Mouse (Mus musculus) cerebellum, adult 9-10 months (tissue): ENCODE measurements around the gene Trim62.

Source experiments
- DNase-seq: peaks from one replicate; pipeline ENCODE4 v3.0.0; 2022

The Trim62 gene

DNA sequence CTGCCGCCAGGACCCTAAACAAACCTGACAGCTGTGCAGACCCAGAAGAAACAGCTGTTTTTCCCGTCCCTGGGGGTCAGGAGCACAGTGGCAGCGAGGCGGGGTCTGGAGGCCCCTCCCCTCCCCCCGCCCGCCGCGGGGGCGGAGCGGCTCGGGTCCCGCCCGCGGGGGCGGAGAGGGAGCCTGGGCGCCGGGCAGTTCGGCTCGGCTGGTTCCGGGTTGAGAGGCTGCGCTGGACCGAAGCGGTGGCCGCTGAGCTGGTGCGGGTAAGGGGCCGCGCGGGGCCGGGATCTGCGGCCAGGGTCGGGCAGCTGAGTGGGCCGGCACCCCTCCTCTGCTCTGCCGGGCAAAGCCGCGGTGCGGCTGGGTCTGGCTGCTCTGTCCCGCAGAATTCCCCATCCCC is at the start of gene Trim62:
Trim62 (plus strand) TSS at position 202 of the 403 bp plus-strand sequence.
- peak; percentile 84 for DNase-seq

DNA sequence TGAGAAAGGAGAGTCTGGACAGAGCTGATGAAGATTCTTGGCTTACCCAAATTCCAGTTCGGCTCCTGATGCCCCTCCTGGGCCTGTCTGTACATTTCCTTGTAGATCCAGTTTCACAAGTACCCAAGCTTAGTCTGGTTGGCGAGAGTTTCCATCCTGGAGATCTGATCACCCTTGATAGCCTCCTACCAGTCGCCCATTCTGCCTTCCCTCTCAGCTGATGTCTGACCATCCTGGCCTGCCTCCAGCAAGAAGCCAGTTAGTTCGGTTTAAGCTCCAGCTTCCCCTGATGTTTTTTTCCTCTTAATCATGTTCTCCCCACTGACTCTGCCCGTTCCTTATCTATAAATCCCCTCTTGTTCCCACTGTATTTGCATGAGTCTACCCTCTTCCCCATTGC is 45.2 kb upstream of the Trim62 start:
- DNase-seq: no peak

DNA sequence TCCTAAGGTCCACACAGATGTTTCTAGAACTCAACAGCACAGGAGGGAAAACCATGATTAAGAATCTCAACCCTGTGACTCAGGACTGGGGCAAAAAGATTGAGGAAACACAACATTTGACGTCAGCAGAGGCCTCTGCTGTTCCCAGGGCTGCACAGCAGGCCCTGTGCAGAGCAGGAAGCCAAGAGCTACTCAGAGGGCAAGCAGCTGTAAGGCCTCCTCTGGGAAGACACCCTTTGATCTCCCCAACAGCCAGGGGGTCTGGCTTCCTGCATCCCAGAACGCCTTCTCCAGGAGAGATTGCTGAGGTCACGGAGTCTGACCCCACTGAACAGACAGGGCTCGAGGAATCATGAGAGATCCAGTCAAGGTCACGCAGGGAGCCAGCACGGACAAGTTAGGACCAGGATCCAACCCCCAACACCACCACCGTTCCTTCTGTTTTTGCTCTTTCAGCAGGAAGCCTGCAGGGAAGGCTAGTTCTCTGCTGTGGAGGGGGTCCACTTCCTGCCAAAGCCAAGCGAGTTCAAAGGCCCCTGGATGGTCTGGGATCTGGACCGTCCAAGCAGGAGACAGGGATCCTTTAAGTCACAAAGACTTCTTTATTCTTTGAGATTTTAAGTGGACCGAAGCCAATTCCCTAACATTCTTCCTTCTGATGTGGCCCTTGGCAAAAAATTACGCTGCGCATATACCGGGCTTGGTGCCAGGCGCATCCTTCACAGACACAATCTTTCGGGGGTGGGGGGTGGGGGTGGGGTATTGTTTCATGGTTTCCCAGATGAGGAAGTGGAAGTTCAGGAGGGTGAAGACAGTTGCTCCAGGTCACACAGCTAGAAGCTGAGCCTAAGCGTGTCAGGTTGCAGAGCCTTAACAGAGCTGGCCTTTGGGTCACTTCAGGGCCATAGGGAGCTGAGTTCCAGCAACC is 43.3 kb upstream of the Trim62 start:
- DNase-seq: no peak

DNA sequence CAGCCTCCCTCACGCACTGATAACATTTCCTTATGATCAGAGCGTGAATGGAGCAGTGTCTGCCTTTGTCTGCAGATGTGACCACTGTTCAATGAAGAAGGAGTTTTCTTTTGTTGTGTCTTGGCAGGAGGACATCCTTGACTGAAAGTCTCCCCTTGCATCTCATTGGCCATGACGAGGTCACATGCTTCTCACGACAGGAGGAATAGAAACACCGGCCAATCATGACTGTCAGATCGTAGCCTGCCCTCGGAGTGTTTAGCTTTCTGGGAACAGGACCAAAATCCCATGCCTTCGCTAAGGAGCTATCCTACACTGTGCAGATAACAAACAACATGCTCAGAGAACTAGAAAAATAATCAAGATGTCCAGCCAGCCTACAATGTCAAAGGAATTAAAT is 42.1 kb upstream of the Trim62 start:
- DNase-seq: no peak

DNA sequence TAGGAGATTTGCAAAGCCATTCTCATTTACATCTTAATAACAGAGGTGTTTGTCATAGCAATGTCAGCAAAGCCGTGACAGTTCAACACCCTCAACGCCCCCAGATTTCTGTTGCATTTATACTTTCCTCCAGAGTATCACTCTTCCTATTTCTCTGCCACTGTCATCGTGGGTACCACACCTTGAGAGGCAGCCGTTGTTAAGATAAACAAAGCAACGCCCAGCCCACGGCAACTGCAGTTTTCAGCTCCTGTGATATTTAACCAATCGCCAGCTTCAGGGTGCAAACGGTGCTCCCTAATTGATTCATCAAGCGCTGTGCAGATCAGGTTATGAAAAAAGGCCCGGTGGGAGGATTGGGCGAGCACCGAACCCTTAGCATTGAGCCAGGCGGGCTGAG is 38.8 kb upstream of the Trim62 start:
- no peak for DNase-seq

DNA sequence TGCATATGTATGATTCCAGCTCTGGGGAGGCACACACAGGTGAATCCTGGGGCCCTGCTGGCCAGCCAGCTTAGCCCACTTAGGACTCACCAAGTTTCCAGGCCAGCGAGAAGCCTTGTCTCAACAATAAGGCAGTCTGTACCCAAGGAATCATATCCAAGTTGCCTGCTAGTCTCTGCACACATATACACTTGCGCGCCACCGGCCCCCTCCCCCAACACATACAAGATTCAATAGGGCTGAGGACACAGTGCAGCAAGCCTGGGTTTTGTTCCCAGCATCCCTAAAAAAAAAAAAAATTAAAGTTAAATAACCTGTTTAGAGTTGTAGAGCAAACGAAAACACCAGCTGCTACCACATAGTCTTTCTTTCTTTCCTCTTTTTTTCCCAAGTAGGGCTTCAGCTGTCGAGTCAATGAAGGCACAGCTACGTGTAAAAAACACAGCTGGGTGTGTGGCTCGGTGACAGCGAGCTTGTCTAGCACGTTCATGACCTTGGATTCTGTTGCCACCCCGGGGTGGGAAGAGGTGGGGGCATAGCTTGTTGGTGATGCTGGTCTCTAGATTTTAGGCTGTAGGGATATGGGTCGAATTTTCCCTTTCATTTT is 37.9 kb upstream of the Trim62 start:
- no peak for DNase-seq

DNA sequence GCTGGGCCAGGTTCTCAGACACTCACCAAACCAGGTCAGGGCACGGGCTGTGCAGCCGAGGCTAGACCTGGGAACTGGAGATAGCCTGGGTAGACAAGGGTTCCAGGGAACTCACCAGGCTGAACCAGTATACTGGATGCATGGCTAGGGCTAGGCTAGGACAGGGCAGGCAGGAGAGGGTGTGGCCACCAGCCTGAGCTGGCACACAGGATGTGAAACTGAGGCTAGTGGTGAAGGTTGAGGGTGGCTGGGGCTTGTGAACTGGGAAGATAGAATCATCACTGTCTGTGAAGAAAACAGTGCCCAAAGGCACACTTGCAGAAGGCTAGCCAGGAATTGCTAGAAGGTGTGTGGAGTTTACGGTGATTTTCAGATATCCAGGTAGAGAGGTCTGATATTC is 34.4 kb upstream of the Trim62 start:
- no peak for DNase-seq

DNA sequence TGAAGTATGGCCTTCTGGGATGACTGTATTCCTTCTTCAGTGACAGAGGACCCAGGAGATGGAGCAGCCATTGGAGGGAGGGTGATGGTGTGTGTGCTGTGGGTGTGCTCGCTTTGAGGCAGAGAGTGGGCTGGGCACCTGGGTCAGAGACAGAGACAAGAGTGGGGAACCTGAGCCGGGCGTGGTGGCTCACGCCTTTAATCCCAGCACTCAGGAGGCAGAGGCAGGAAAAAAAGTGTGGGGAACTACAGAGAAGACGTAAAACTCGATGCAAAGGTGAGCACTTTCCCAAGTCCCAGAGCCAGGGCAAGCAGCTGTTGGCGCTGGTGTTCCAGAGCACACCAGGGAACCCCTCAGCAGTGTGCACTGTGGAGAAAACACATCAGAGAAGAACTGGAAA is 33.7 kb upstream of the Trim62 start:
- no peak for DNase-seq

DNA sequence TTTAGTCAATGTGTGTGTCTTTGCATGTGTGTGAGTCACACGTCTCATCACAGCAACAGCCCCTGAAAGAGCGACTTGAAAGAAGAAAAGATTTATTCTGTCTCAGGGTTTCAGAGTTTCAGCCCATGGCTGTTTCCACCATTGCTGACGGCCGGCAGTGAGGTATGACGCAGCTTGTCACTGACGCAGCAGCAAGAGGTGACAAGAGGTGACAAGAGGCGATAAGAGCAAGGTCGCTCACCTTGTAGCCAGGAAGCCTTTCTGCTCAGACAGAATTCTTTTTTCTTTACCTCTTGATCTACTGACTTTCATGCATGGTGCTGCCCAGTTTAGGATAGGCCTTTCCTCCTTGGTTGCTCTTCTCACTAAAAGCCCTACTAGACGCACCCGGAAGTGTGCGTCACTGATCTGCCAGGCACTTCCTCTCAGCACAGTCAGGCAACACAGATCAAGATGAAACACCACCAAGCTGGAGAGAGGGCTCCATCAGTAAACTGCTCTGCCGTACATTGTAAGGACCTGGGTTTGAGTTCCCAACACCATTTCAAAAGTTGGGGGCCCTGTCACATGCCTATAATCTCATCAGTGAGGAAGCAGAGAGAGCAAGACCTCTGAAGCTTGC is 31.0 kb upstream of the Trim62 start:
- no peak for DNase-seq

DNA sequence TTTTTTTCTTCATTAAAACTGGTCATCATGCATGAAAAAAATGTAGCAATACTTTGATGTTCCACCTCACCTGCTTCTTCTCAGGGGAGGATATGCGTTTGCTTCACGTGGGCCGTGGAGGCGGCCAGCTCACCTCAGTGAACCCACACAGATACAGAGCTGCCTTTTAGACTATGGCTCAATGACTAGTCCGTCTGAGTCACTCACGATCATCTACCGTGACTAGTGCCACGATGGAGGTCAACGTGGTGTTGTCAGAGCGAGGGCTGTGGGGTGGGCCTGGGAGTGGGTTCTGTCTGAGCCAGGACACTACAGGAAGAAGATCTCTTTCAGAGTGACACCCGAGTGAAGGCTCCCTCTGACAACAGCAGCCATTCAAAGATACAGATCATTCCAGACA is 30.3 kb upstream of the Trim62 start:
- no peak for DNase-seq

DNA sequence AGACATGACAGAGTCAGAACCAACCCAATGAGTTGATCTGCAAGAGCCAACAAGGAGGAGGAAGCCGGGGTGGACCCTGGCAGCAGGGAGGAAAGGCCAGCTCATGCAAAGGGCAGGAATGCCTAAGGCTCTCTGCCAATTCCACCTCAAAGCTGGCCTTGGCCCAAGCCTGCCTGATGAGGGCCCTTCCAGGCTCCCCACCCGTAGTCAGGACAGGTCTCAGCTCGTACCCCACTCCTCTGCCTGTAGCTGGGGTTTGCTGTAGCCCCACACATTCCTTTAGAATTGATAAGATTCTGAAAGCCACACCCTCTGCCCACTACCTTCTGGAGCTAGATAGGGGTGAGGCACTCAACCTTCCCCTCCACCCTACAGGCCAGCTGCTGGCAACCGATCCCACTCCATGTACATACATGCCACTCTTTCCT is 27.8 kb upstream of the Trim62 start:
- no peak for DNase-seq

DNA sequence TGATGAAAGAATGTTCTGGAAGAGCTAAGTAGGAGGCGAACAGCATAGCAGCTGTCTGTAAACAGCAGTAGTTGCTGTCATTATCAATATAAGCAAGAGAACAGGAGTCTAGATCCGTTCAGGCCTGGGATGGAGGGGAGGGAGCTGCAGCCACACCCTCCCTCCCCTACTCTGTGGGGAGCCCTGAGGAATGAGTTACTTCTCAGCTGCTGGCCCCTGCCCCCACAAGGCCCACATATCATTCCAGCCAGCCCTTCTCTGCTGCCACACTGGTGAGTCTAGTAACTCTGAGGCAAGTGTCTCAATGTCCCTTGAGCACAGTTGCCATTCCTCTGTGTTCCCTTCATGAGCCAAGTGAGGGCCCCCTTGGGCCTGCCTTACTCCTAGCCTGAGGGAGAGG is 26.2 kb upstream of the Trim62 start:
- no peak for DNase-seq

DNA sequence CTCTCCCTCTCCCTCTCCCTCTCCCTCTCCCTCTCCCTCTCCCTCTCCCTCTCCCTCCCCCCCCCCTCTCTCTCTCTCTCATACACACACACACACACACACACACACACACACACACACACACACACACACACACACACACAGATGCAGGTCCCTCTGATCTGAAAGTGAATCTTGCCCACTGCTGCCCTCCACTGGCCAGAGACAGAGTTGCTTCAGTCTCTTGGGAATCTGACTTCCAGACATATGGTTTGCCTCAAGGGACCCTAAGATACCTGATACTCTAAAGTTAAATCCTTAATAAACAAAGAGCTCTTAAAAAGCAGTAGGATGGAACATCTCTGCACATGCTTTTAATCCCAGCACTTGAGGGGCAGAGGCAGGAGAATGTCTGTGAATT is 25.2 kb upstream of the Trim62 start:
- peak; percentile 83 for DNase-seq

DNA sequence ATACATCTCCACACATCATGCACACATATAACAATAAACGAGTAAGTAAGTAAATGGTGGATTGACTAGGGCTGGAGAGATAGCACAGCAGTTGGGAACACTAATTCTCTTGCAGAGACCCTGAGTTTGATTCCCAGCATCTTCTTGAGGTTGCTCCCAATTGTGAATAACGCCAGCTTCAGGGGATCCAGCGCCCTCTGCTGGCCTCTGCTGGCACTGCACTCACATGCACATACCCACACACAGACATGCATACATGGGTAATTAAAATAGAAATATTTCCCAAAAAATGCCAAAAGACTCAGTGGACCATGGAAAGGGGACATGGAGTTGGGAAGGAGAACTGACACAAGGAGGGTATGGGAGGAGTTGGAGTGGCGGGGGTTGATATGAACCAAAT is 24.5 kb upstream of the Trim62 start:
- DNase-seq: no peak

DNA sequence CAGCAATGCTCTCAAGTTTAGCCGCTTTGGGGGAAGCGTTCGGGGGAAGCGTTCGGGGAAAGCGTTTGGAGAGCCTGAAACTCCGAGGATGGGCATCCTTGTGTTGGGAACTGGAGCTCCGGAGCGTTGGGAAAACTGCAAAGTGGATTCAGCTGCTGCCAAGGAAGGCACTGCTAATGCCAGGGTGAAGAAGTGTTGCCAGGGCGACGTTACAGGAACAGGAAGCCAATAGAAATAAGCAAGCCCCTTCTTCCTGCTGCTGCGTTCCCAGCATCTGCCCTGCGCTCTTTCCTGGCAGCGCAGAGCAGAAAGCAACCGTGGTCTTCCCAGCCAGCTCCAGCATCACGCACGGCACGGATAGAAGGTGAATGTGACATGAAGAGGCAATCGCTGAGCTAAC is 10.4 kb upstream of the Trim62 start:
- DNase-seq: no peak

DNA sequence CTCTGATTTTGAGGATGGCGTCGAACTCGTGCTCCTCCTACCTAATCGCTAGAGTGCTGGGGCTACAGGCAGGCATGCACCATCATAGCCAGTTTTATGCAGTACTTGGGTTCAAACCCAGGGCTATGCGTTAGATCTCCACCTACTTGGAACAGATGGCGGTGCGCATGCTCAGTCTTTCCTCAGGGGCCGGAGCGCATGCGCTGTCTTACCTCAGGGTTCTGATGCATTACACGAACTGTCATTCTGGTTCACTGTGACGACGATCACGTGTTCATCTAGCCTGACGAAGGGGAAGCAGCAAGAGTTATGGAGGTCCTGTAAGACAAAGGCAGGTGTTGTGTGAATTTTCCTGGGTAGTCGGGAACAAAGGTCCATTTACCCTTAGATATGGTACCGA is 9.3 kb upstream of the Trim62 start:
- DNase-seq: no peak

DNA sequence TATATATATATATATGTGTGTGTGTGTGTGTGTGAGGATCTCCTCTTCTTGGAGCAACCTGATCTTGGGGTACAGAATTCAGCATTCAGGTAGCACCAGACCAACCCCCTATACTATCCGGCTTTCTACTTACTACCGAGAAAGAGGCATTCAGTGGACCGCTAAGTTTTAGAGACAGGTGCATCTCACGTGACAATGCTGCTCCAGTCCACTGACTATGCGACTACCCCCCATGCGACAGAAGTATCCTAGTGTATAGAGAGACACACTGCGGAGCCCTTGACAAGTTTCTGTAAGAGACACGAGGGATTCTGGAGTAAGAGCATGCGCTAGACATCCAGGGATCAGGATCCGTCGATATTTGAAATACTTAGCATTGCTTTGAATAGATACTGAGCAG is 7.9 kb upstream of the Trim62 start:
- DNase-seq: no peak

DNA sequence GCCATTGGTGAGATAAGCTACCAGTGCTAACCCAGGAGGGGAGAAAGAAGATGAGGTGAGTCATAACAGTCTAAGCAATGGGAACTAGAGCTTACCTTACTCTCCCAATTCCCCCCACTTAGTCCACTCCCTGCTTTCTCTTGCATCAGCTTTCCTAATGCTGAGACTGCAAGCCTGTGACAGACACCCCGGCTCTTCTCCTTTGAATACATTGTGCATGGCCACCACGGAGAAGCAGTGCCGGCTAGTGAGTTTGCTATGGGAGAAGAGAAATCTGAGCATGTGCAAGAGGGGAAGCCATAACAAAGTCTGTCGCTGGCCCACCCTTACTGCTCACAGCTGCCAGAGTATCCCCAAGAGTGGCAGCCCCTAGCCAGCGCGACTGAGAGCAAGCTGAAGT is 5.9 kb upstream of the Trim62 start:
- DNase-seq: no peak

DNA sequence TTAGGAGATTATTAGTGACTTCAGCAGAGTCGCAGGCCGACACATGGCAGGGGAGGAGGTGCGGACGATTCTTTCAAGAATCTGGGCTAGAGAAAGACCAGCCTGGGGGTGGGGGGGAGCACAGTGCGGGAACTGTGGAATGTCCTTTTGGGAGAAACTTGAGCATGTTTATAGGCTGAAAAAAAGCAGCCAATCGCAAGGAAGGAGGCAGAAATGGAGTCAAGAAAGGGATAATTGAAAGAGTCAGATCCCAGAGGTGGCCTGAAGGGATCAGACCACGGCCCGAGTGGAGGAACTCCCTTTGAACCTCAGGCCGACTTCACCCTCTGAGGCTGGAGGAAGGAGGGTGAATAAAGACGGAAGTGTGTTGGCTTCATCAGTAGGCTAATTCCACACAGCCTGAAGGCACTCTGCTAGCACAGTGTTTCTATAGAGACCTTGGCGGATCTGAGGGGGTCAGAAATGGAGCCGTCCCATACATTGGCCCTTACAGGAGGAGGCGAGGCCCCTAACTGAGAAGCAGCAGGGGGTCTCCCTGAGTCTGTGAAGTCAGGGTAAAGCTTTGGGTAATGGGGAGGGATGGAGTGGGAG is 4.4 kb upstream of the Trim62 start:
- no peak for DNase-seq

DNA sequence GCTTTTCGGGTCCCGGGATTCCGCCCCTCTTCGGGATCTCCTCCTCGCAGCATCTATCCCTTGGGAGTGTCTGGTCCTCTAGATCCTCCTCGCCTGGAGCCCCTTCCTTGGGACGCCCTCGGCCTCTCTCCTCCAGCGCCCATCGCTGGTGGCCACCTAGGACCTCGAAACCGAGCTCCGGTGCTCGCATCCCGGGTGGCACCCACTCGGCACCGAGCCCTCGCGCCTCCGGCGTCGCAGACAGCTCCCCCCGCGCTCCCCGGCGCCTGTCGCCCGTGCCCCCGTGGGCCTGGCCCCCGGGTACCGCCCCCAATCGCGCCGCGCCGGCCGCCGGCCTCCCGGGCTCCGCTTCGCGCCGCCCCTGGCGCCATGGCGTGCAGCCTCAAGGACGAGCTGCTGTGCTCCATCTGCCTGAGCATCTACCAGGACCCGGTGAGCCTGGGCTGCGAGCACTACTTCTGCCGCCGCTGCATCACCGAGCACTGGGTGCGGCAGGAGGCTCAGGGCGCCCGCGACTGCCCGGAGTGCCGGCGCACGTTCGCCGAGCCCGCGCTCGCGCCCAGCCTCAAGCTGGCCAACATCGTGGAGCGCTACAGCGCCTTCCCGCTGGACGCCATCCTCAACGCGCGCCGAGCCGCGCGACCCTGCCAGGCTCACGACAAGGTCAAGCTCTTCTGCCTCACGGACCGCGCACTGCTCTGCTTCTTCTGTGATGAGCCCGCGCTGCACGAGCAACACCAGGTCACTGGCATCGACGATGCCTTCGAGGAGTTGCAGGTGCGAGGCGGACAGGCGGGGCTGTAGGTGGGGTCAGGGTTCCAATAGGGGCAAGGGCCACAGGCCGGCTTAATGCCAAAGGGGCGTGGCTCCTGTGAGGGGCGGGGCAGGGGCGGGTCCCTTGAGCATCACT is 676 bp downstream of the Trim62 start:
- peak; percentile 68 for DNase-seq

DNA sequence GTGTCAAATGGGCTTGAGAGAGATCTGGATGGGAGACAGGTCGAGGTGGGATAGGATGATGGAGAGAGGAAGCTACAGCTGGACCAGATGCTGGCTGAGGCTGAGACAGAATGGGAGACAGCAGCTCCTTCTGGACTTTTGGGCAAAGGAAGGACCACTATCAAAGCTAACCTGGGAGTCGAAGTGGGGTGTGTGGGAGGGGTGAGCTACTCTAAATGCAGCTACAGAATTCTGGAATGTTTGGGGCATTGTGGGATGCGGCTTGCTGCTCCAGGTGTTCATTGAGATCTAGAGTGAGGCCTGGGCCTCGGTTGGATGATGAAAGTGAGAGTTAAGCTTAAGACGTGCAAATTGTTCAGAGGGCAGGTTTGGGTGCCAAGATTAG is 1.3 kb downstream of the Trim62 start:
- peak; percentile 85 for DNase-seq

DNA sequence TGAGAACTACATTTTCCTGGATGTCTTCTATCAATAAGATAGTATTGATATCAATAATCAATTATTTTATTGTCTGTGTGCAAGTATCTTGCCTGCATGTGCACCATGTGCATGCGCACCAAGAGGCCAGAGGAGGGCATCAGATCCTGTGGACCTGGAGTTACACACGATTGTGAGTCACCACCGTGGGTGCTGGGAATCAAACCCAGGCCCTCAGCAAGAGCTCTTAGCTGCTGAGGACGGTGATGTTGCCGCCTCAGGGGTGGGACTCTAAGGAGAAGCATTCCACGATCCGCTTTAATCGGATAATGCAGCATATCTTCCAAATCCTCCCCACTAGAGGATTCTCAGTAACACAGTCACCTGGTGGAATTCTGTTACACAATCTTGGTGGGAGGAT is 2.2 kb downstream of the Trim62 start:
- peak; percentile 64 for DNase-seq

DNA sequence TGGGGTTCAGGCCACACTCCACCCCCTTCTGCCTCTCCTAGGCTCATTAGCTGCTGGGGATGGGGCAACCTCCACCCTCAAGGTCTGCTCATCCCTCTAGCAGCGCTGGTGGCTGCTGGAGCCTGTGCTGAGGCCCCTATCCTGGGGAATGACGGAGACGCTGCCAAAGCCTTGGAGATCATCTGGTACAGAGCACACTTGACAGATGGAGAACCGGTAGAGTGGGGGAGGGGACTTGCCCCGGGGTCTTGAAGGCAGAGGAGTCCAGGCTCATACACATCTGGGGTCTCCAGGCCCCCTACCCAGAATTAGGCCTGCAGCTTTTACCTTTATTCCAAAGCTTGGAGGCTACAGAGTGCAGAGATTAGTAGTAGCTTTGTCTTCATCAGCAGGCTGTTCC is 3.2 kb downstream of the Trim62 start:
- DNase-seq: peak; percentile 89
